Mouse (Mus musculus) limb, embryonic 10.5 days (tissue): ENCODE measurements around the gene Diras1. TPM values are rescaled to one million over a fixed set of nuclear protein-coding genes. Genes with fewer than 3 reads are reported as not detected.

Experiments
- DNase-seq: peaks from one replicate; pipeline ENCODE4 v3.0.0-alpha.2; 2017; ENCODE audit warnings: low spot score
- H3K27ac ChIP-seq: fragments of 300-500 bp; sonication (generic); 2 replicates; pipeline ENCODE4 v1.5.1; 2016; ENCODE audit warnings: mild to moderate bottlenecking
- H3K27me3 ChIP-seq: fragments of 300-500 bp; sonication (generic); 2 replicates; pipeline ENCODE4 v1.6.1; 2016; ENCODE audit warnings: low read depth, mild to moderate bottlenecking; ENCODE audit not compliant: poor library complexity, severe bottlenecking
- H3K36me3 ChIP-seq: fragments of 300-500 bp; sonication (generic); 2 replicates; pipeline ENCODE4 v1.6.1; 2016; ENCODE audit warnings: mild to moderate bottlenecking, moderate library complexity
- H3K4me1 ChIP-seq: fragments of 300-500 bp; sonication (generic); 2 replicates; pipeline ENCODE4 v1.6.1; 2016
- H3K4me3 ChIP-seq: fragments of 300-500 bp; sonication (generic); 2 replicates; pipeline ENCODE4 v1.5.1; 2016; ENCODE audit warnings: mild to moderate bottlenecking, moderate library complexity
- H3K9me3 ChIP-seq: fragments of 300-500 bp; sonication (generic); replicated peaks from 2 replicates; pipeline ENCODE4 v1.6.1; 2016; ENCODE audit warnings: mild to moderate bottlenecking
- WGBS: fragments of 180-500 bp; shearing (Covaris S2); methylation state at CpG from one replicate; pipeline ENCODE4 v1.1.7; 2016; 5-methylcytosine and 5-hydroxymethylcytosine counted together
- polyA plus RNA-seq: library from polyadenylated mRNA; unstranded; fragments of >200 nt; fragmentation: Nextera tagmentation; extraction: Ambion mirVana; gene quantifications from 2 replicates; pipeline ENCODE4 v1.2.1, GENCODE M21; 2016

Gene Diras1
- polyA plus RNA-seq, 1 experiment from 2014 or later = 0.18 TPM

DNA sequence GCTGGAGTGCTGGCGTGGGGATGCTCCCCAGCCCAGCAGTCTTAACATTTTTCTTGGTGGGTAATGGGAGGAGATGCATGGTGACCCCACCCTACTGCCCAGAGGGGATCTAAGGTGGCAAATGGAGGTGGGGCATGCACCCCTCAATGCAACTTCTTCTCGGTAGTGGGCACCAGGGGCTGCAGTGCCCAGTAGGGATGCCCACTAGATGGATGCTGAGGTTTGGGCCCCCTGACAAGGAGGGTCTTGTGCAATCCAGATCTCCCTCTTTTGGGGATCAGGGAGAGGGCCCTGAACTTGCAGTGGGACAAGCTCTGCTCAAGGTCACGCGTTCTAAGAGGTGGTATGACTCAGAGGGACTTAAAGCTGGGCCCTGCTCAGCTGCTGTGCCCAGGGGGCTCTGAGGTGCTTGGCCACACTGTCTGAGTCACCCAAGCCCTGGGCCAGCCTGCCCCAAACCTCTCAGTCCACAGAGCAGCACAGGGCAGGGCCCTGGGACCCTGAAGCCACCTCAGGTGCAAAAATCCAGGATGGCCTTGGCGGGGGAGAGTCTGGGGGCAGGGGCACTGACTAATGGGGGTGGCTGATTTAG is 1.0 kb downstream of the Diras1 start:
- H3K27ac ChIP-seq = no peak overlapping the region
- 70% methylated on average over 5 of the region's 5 CpGs for WGBS
- H3K27me3 ChIP-seq = peaks cover 71% of the 10 kb centered on the region
- no peaks in the 10 kb centered on the region for H3K9me3 ChIP-seq
- no peak overlapping the region; the same call in 1 of the 2 replicates for H3K4me3 ChIP-seq
- peaks cover 16% of the 10 kb centered on the region for H3K4me1 ChIP-seq
- DNase-seq = no peak
- no peaks in the 10 kb centered on the region for H3K36me3 ChIP-seq

DNA sequence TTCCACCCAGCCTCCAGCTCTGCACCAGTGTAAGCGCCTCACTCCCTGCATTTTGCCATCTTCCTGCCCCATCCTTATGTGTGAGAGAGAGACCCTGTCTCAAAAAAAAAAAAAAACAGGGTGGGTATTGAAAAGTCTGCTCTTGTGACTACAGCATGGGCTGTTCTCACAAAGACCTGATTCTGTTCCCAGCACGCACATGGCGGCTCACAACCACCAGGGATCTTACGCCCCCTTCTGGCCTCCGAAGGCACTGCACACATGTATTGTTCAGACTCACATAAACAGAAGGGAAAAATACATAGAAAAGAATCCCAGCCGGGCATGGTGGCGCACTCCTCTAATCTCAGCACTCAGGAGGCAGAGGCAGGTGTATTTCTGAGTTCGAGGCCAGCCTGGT is 2.7 kb downstream of the Diras1 start:
- Histone ChIP-seq H3K9me3 (no peaks in the 10 kb centered on the region), H3K27me3 (peaks cover 71% of the 10 kb centered on the region), H3K36me3 (no peaks in the 10 kb centered on the region), H3K4me3 (no peak overlapping the region), H3K4me1 (peaks cover 16% of the 10 kb centered on the region), H3K27ac (no peak overlapping the region)
- DNase-seq = no peak
- 66% methylated on average over 8 of the region's 8 CpGs for WGBS

GRCm38 (mm10) chr10:81021547-81022110 is 3.8 kb downstream of the Diras1 start:
- 12% methylated on average over 26 of the region's 26 CpGs for WGBS
- Histone ChIP-seq H3K4me1 (peaks cover 16% of the 10 kb centered on the region), H3K27me3 (peaks cover 63% of the 10 kb centered on the region), H3K4me3 (peak overlapping the region; percentile 19), H3K36me3 (no peaks in the 10 kb centered on the region), H3K27ac (no peak overlapping the region), H3K9me3 (no peaks in the 10 kb centered on the region)
- DNase-seq = no peak

DNA sequence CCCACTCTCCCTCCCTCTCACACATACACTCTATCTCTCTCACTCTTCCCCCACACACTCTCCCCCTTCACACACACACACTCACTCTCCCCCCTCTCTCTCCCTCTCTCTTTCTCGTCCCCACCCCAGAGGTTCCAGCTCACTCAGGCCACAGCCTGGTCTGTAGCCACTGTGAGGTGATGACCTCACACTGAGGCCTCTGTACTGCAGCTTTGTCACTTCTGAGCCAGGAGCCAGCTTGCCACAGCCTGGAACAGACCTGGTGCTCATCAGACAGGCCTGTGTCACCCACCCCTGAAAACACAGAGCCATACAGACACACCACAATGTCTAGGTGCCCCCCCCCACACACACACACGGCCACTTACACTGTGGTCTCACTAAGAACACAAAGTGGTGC is 5.3 kb downstream of the Diras1 start:
- H3K4me3 ChIP-seq = no peak overlapping the region
- WGBS = 66% methylated on average over 2 of the region's 2 CpGs
- H3K36me3 ChIP-seq = no peaks in the 10 kb centered on the region
- H3K4me1 ChIP-seq = peaks cover 14% of the 10 kb centered on the region
- H3K9me3 ChIP-seq = no peaks in the 10 kb centered on the region
- no peak overlapping the region for H3K27ac ChIP-seq
- peaks cover 50% of the 10 kb centered on the region for H3K27me3 ChIP-seq
- DNase-seq = no peak

DNA sequence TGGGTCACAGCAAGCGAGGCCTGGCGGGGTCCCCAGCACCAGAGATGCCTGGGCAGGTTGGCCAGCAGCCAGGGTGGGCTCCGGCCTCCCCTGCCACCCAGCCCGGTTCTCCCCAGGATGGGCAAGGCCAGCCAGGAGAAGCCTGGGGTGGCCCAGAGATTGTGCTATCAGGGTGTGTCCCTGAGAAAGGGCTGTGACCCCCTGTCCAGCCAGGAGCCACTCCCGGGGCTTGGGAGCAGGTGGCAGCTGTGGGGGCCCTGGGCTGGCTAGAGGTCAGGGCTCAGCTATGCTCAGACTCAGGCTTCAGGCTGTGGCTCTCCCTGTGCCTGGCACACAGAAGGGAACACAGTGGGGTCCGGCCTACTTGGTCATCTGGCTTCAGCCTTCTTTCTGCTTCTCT is 5.8 kb downstream of the Diras1 start:
- no peak overlapping the region for H3K4me3 ChIP-seq
- H3K27ac ChIP-seq = no peak overlapping the region
- no peaks in the 10 kb centered on the region for H3K9me3 ChIP-seq
- WGBS = 82% methylated on average over 6 of the region's 6 CpGs
- peaks cover 44% of the 10 kb centered on the region for H3K27me3 ChIP-seq
- no peaks in the 10 kb centered on the region for H3K36me3 ChIP-seq
- DNase-seq = no peak
- peaks cover 14% of the 10 kb centered on the region for H3K4me1 ChIP-seq

GRCm38 (mm10) chr10:81018326-81018725 is 7.1 kb downstream of the Diras1 start:
- no peaks in the 10 kb centered on the region for H3K36me3 ChIP-seq
- no peak overlapping the region for H3K4me3 ChIP-seq
- no peaks in the 10 kb centered on the region for H3K9me3 ChIP-seq
- peaks cover 40% of the 10 kb centered on the region for H3K27me3 ChIP-seq
- 35% methylated on average over 10 of the region's 10 CpGs for WGBS
- no peak for DNase-seq
- no peak overlapping the region for H3K27ac ChIP-seq
- peaks cover 24% of the 10 kb centered on the region for H3K4me1 ChIP-seq

DNA sequence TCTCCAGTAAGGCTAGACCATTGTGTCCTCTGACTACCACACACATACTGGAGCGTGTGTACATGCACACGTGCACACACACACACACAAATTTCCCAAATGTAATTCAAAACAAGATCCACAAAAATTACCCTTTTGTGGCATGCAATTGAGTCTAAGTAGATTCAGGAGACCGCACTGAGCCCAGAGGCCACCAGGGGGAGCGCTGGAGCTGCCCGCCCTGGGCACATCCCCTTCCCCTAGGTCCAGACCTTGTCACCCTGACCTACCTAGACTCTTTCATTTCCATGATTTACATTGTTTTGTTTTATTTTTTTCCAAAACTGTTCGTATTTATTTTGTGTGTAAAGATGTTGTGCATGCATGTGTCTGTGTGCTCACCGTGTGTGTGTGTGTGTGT is 8.8 kb downstream of the Diras1 start:
- WGBS = 8% methylated on average over 7 of the region's 7 CpGs
- H3K9me3 ChIP-seq = no peaks in the 10 kb centered on the region
- H3K27ac ChIP-seq = no peak overlapping the region
- peak; percentile 72 for DNase-seq
- peaks cover 19% of the 10 kb centered on the region for H3K4me1 ChIP-seq
- H3K27me3 ChIP-seq = peaks cover 25% of the 10 kb centered on the region
- H3K4me3 ChIP-seq = no peak overlapping the region
- H3K36me3 ChIP-seq = no peaks in the 10 kb centered on the region

GRCm38 (mm10) chr10:81015666-81016065 is 9.8 kb downstream of the Diras1 start:
- no peak overlapping the region for H3K27ac ChIP-seq
- no peaks in the 10 kb centered on the region for H3K36me3 ChIP-seq
- peaks cover 15% of the 10 kb centered on the region for H3K27me3 ChIP-seq
- H3K9me3 ChIP-seq = no peaks in the 10 kb centered on the region
- 85% methylated on average over 2 of the region's 2 CpGs for WGBS
- H3K4me3 ChIP-seq = no peak overlapping the region
- no peak for DNase-seq
- peaks cover 16% of the 10 kb centered on the region for H3K4me1 ChIP-seq

DNA sequence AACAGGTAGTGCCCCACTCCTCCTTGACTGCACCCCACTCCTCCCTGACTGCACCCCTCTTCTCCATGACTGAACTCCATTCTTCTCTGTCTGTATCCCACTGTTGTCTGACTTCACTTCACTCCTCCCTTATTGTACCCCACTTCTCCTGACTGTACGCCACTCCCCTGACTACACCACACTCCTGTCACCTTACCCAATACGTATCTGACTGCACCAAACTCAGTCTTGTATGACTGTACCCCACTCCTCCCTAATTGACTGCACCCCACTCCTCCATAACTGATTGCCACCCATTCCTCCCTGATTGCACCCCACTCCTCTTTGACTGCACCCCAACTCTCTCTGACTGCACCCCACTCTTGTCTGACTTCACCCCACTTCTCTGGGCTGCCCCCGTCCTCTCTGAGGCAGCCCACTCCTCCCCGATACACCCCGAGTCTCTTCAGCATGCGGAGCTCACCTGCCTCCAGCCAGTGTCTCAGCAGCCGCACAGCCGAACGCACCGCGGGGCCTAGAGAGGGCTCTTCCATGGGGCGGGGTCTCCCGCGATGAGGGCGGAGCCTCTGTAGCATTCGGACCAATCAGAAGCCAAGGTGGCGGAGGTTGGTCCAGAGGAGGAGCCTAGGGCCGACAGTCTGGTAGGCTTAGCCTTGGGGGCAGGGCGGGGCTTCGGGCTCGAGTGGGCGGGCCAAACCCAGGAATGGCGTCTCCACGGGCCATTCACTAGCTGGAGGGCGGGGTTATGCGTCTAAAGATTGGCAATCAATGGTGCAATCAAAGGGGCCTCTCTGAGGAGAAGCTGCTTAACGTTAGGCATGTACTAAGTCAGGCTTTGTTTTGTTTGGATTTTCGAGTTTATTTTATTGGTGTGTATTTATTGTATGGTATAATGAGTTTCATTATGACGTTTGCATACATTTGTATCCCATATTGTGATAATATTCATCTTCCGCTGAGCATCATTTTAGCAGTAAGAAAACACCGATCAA is 10.8 kb downstream of the Diras1 start, which contains the start of gene Gng7:
Gene Gng7 (minus strand): TSS at position 553 of the 992 bp plus-strand sequence.
- Histone ChIP-seq H3K36me3 (no peaks in the 10 kb centered on the region), H3K27me3 (peaks cover 11% of the 10 kb centered on the region; the same call in 1 of the 2 replicates), H3K4me1 (peaks cover 16% of the 10 kb centered on the region), H3K4me3 (peak within 1 kb of the TSS; percentile 51), H3K27ac (0 out of 2 replicates have a peak within 1 kb of the TSS, but pooled peaks have one; percentile 27), H3K9me3 (no peaks in the 10 kb centered on the region)
- DNase-seq = peak; percentile 95
- WGBS = 10% methylated on average over 31 of the region's 31 CpGs

GRCm38 (mm10) chr10:81010851-81011250 is 14.6 kb downstream of the Diras1 start:
- H3K9me3 ChIP-seq = no peaks in the 10 kb centered on the region
- H3K4me3 ChIP-seq = no peak overlapping the region
- DNase-seq = no peak

GRCm38 (mm10) chr10:81007240-81007639 is 18.2 kb downstream of the Diras1 start:
- Histone ChIP-seq H3K36me3 (no peaks in the 10 kb centered on the region), H3K4me1 (0 out of 2 replicates have a peak, but pooled peaks cover 4% of the 10 kb centered on the region), H3K9me3 (no peaks in the 10 kb centered on the region), H3K27me3 (no peaks in the 10 kb centered on the region), H3K27ac (no peak overlapping the region), H3K4me3 (no peak overlapping the region)
- DNase-seq = no peak
- WGBS = 35% methylated on average over 7 of the region's 7 CpGs

More at GRCm38 (mm10) chr10:81010851-81011250, 14.6 kb downstream of the Diras1 start:
- WGBS = 79% methylated on average over 6 of the region's 6 CpGs
- peaks cover 16% of the 10 kb centered on the region for H3K4me1 ChIP-seq
- H3K27ac ChIP-seq = no peak overlapping the region
- peaks cover 11% of the 10 kb centered on the region; the same call in 1 of the 2 replicates for H3K27me3 ChIP-seq
- no peaks in the 10 kb centered on the region for H3K36me3 ChIP-seq

DNA sequence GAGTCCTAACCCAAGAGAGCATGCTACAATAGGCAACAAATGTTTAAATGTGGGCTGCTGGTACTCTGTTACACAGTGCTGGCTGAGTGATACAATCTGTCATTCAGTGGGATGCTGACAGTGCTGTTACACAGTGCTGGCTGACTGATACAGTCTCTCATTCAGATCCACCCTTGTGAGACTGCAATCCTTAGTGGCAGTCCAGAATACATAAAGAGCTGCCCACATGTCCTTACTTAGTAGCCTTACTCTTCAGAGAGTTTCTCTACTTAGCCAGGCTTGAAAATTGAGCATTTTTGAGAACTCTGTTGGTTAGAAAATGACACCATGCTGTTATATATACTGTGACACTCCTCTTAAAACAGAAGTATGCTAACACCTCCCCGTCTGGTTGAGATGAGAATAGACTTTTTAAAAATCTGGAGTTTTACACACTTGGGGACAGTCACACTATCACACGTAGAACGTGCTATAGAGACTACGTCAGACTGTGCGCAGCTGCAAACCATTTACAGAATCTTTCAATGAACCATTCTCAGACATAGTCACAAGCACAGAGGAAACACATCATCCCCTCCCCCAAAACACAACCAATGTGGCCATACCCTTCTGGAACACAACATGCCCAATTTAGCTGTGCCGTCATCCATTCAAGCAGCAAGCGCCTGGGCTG is 19.3 kb downstream of the Diras1 start:
- no peaks in the 10 kb centered on the region for H3K9me3 ChIP-seq
- 90% methylated on average over 7 of the region's 7 CpGs for WGBS
- DNase-seq = no peak
- no peak overlapping the region for H3K4me3 ChIP-seq
- no peak overlapping the region for H3K27ac ChIP-seq
- peaks cover 8% of the 10 kb centered on the region for H3K4me1 ChIP-seq
- peaks cover 7% of the 10 kb centered on the region; the same call in 1 of the 2 replicates for H3K27me3 ChIP-seq
- no peaks in the 10 kb centered on the region for H3K36me3 ChIP-seq
